Mouse (Mus musculus) left cerebral cortex, postnatal 4 days (tissue): ENCODE data around the gene Cd47. TPM values are rescaled to one million over a fixed set of nuclear protein-coding genes. Genes with fewer than 3 reads are reported as not detected.
A peak's percentile ranks its signal among the peaks of the same experiment; 100 is the strongest.

Source experiments
- DNase-seq: peaks from one replicate; pipeline ENCODE4 v3.0.0-alpha.2; 2022
- intact Hi-C: fragments of 180-260 bp; cut with DNase I; formaldehyde crosslinking; loops from one replicate; pipeline ENCODE4 v1.15.1; 2025
- total RNA-seq, 2 experiments: library from RNA; stranded (reverse); gene quantifications; 2 replicates each; pipeline ENCODE4 v1.2.3; 2021

Gene Cd47
- total RNA-seq, 2 experiments from 2014 or later = 214 to 231 TPM

DNA sequence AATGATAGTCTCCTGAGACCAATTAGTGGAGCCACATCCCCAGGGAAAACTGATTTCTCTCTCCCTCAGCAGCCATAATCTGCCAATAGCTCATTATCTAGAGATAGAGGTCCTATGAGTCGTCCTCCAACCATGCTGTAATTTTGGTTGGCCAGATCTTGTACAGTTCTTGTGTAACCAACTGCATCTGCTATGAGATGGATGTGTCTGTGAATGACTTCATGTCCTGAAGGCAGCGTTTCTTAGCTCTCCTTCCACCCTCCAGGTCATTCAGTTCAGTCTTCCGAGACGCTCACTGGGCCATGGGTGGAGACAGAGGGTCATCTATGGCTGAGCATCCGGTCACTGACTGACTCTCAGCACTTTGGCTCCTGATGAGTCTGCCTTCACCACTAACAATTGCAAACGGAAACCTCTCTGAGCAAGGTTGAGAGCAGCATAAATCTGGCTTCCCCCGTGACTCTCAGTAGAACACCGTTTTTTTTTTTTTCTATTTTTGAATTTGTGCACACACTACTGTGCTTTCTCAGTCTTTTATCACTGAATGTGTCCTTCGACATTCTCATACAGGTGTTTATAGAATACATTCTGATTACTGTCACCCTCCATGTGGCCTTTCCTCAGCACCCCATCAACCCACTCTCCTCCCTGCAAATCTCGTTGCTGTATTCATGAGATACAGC lies 104.1 kb downstream of the Cd47 start:
- DNase-seq = no peak
- intact Hi-C loops = no loop called here

DNA sequence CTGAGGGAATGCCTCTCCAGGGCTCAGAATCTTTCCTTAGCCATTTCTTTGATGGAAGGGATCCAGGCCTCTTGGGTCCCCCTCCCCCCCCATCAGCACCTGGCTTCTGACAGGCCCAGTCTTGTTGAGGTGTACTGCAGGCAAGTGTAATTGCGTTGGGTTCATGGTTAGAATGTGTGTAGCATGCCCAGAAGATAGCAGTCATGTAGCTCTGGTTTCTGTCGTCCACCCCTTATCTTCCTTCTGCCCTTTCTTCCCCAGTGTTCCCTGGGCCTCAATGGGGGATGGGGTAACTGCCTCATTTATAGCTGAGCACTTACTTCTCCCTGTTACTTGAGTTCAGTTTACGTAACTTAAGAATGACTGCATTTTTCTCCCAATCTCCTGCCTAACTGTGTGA lies 104.7 kb downstream of the Cd47 start:
- intact Hi-C loops = no loop called here
- no peak for DNase-seq

GRCm38 (mm10) chr16:49905601-49906001 lies 105.3 kb downstream of the Cd47 start:
- intact Hi-C loops = no loop called here

GRCm38 (mm10) chr16:49906066-49906465 lies 105.7 kb downstream of the Cd47 start:
- intact Hi-C loops = no loop called here
- DNase-seq = no peak

More at GRCm38 (mm10) chr16:49905601-49906001, 105.3 kb downstream of the Cd47 start:
- no peak for DNase-seq

DNA sequence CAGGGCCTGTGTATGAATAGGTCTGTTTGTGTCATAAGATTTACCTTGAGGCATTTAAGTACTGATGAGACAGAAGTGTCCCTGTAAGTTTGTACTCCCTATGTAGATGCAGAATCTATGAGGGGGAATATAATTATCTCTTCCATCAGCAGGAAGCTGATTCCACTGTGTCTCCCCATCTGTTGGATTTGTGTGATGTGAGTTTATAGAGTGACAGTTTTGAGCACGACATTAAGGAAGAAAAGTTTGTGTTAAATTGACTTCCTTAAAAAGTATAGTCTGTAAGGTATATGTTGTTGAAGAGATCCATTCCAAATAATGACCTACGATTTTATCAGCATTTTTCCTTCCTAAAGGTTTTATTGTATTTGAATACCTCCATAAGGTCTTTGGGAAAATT lies 106.6 kb downstream of the Cd47 start:
- no peak for DNase-seq
- intact Hi-C loops = no loop called here

GRCm38 (mm10) chr16:49907356-49907755 lies 107.0 kb downstream of the Cd47 start:
- no peak for DNase-seq
- intact Hi-C loops = no loop called here

GRCm38 (mm10) chr16:49909536-49909935 lies 109.2 kb downstream of the Cd47 start:
- intact Hi-C loops = no loop called here

DNA sequence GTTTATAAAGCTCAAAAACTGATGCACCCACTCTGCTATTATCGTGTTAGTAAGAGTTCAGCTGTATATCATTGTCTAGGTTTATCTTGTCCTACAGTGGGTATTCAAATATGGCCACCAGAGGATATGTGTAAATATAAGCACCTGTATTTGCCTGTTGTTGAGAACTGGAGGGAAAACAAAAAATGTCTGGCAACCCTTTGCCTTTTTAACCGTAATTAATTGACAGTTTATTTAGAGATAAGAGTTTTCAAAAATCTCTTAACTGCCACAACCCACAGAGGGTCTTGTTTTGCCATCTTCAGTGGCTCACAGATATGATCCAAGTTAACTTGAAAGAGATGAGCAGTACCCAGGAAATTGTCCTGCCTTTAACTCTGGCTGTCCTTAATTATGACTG lies 113.8 kb downstream of the Cd47 start:
- intact Hi-C loops = no loop called here
- DNase-seq = no peak

More at GRCm38 (mm10) chr16:49909536-49909935, 109.2 kb downstream of the Cd47 start:
- no peak for DNase-seq

GRCm38 (mm10) chr16:49915532-49916476 lies 115.5 kb downstream of the Cd47 start:
- no peak for DNase-seq
- intact Hi-C loops = no loop called here

DNA sequence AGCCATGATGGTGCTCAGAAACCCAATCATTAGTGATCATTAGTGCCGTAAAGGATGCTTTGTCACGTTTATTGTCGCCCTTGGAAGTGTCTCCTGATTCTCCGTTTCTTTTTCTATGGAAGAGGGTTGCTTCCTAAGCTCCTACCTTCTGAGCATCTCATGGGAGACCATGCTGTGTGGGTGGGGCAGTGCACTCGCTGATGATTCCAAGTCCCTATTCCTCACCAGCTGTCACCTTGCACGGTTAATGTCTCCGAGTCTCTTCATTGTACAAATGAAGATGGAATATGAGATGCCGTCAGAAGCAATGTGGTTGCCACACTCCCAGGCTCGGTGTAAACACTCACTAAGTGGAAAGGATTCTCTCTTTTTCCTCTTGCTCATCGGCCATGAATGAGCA lies 119.9 kb downstream of the Cd47 start:
- intact Hi-C loops = no loop called here

GRCm38 (mm10) chr16:49921677-49922076 lies 121.3 kb downstream of the Cd47 start:
- DNase-seq = no peak
- intact Hi-C loops = no loop called here

More for the DNA sequence above, 119.9 kb downstream of the Cd47 start:
- no peak for DNase-seq

DNA sequence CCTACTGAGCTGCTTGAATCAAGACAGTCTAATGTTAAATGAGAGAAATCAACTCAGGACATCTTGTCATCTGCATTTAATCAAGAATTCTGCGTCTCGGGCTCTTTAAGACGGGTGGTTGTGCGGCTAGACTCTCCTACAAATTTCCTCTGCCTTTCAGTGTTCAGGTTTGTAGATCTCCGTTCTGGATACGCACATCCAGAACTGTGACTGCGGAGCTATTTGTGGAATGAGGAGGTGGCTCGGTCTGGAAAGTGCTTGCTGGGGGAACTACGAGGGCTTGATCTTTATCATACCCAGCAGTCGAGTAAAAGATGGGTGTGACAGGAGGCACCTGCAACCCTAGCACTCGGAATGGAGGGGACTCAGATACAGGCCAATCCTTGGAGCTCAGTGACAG lies 121.8 kb downstream of the Cd47 start:
- no peak for DNase-seq
- intact Hi-C loops = no loop called here

- intact Hi-C loops = no loop called here
- DNase-seq = no peak
Observed at GRCm38 (mm10) chr16:49923720-49924119, 123.4 kb downstream of the Cd47 start.

GRCm38 (mm10) chr16:49924941-49925340 lies 124.6 kb downstream of the Cd47 start:
- intact Hi-C loops = no loop called here
- DNase-seq = peak; percentile 43

- no peak for DNase-seq
- intact Hi-C loops = no loop called here
Observed at GRCm38 (mm10) chr16:49933274-49933673, 132.9 kb downstream of the Cd47 start.

GRCm38 (mm10) chr16:49936008-49936443 lies 135.7 kb downstream of the Cd47 start:
- intact Hi-C loops = no loop called here
- no peak for DNase-seq

- intact Hi-C loops = no loop called here
Observed at GRCm38 (mm10) chr16:49936793-49937192, 136.5 kb downstream of the Cd47 start.

DNA sequence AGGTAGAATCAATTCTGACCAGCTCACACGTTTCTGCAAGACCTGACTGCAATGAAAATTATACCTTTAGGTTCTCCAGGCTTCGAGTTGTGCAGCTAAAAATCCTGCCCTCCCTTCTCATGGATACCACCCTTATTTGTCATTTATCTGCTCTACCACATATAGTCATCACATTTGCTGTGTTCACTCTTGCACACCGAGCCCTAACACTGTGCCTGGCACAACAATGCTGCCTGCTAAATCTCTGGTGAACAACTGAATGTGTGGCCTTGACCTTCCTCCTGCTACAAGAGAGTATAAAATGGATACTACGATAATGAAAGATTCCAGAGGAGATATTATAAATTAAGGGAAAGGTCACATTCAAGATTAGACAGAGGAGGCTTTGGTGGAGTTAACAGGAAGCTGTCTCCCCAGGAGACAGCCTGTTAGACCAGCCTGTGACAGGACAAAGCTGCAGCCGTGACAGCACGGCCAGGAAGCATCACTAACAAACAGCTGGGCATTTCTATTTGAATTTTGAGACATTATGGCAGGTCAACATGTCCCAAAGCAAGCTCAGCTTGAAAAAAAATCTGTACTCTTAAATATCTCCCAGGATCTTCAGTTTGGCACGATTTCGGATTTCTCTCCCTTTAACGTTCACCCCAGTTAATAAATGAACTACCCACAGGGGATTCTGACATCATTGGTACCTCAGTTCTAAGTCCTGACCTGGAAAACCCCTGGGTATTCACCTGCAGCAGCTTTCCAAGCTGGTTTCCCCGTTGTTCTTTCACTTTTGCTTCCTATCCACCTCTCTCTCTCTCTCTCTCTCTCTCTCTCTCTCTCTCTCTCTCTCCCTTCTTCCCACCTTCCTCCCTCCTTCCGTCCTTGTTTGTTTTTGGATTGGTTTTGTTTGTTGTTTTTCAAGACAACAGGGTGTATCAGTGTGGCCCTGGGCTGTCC lies 137.2 kb downstream of the Cd47 start:
- intact Hi-C loops = no loop called here
- no peak for DNase-seq

More at GRCm38 (mm10) chr16:49936793-49937192, 136.5 kb downstream of the Cd47 start:
- DNase-seq = no peak

DNA sequence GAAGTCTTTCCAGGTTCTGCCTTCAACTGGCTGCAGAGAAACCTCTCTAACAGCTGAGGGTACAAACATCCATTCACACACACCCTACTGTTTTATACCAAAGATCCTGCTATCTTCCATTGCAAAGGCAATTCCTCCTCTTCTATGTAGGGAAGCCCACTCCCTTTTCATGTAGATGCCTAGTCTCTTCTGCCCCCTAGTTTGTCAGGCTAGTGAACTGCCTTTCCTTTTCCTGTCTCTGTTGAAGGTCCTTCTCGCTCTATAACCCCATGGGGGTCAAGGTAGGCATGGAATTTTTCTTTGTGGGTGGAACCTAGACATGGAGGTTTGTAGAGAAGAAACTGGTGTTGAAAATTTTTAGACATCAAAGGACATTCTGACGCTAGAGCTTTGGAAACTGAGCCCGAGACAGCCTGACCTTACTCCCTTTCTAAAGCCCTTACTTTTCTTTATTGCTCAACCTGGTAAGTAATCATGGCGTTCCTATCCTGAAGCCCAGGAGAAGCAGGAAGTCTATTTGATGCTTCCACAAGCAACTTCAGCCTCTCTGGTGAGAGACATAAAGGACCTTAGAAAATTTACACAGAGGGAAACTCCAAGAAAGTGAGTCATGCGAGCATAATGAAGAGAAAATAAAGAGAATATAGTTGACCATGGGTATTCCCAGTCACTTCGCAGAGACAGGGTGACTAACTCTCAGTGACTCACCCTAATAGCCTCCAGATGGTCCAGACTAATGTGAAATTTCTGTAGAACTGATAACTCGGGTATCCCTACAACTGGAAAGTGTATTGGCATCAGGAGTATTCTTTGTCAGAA lies 138.4 kb downstream of the Cd47 start:
- DNase-seq = no peak
- intact Hi-C loops = no loop called here

- intact Hi-C loops = no loop called here
- DNase-seq = no peak
Observed at GRCm38 (mm10) chr16:49939376-49939775, 139.0 kb downstream of the Cd47 start.
